Mouse (Mus musculus) intestine, embryonic 16.5 days (tissue): Measurements from ENCODE around the gene Srprb. TPM values are rescaled to one million over a fixed set of nuclear protein-coding genes. Genes with fewer than 3 reads are reported as not detected.

Experiments
- ATAC-seq: fragments of 200-750 bp; cut with Nextera tagmentation; 2 replicates; pipeline ENCODE4 v1.8.0; 2017; ENCODE audit warnings: moderate TSS enrichment, moderate library complexity
- H3K27ac ChIP-seq: fragments of 300-500 bp; sonication (generic); 2 replicates; pipeline ENCODE4 v1.5.1; 2014; ENCODE audit warnings: mild to moderate bottlenecking, low read length
- H3K27me3 ChIP-seq: fragments of 300-500 bp; sonication (generic); replicated peaks from 2 replicates; pipeline ENCODE4 v1.6.1; 2014; ENCODE audit warnings: low read length, control low read depth, mixed read lengths; ENCODE audit not compliant: control insufficient read depth, insufficient read depth
- H3K36me3 ChIP-seq: fragments of 300-500 bp; sonication (generic); 2 replicates; pipeline ENCODE4 v1.6.1; 2014; ENCODE audit warnings: low read length, control low read depth; ENCODE audit not compliant: control insufficient read depth, insufficient read depth
- H3K4me1 ChIP-seq: fragments of 300-500 bp; sonication (generic); 2 replicates; pipeline ENCODE4 v1.6.1; 2014; ENCODE audit warnings: low read length, control low read depth, mixed read lengths; ENCODE audit not compliant: control insufficient read depth, insufficient read depth
- H3K4me2 ChIP-seq: fragments of 300-500 bp; sonication (generic); 2 replicates; pipeline ENCODE4 v1.6.1; 2014; ENCODE audit warnings: low read depth, low read length, control low read depth
- H3K4me3 ChIP-seq: fragments of 300-500 bp; sonication (generic); 2 replicates; pipeline ENCODE4 v1.5.1; 2014; ENCODE audit warnings: mild to moderate bottlenecking, low read length
- H3K9ac ChIP-seq: fragments of 300-500 bp; sonication (generic); 2 replicates; pipeline ENCODE4 v1.6.1; 2014; ENCODE audit warnings: low read depth, low read length
- H3K9me3 ChIP-seq: fragments of 300-500 bp; sonication (generic); 2 replicates; pipeline ENCODE4 v1.6.1; 2016; ENCODE audit warnings: low read length, control low read depth; ENCODE audit not compliant: control insufficient read depth
- WGBS: fragments of 180-500 bp; shearing (Covaris S2); extraction: QIAGEN DNeasy Blood & Tissue Kit; methylation state at CpG from one replicate; pipeline ENCODE4 v1.1.7; 2014; 5-methylcytosine and 5-hydroxymethylcytosine counted together
- polyA plus RNA-seq: library from polyadenylated mRNA; unstranded; fragments of >200 nt; fragmentation: Nextera tagmentation; extraction: Ambion mirVana; gene quantifications from 2 replicates; pipeline ENCODE4 v1.2.1, GENCODE M21; 2015

Gene Srprb
- polyA plus RNA-seq, 1 experiment from 2014 or later: 51.7 TPM

- H3K9me3 ChIP-seq: no peaks in the 10 kb centered on the region
- 62% methylated on average over 4 of the region's 4 CpGs for WGBS
These were observed 17.1 kb downstream of the Srprb start for GRCm38 (mm10) chr9:103184855-103185254.

GRCm38 (mm10) chr9:103181886-103182285 is 20.1 kb downstream of the Srprb start:
- Histone ChIP-seq H3K27ac (no peak overlapping the region), H3K4me2 (no peak overlapping the region), H3K4me3 (no peak overlapping the region), H3K9ac (no peak overlapping the region), H3K36me3 (no peaks in the 10 kb centered on the region), H3K27me3 (no peaks in the 10 kb centered on the region), H3K4me1 (peaks cover 8% of the 10 kb centered on the region; the same call in 1 of the 2 replicates), H3K9me3 (no peaks in the 10 kb centered on the region)
- 89% methylated on average over 8 of the region's 8 CpGs for WGBS
- no peak for ATAC-seq

More at GRCm38 (mm10) chr9:103184855-103185254, 17.1 kb downstream of the Srprb start:
- no peak for ATAC-seq
- H3K36me3 ChIP-seq: peaks cover 7% of the 10 kb centered on the region; the same call in 1 of the 2 replicates
- no peak overlapping the region for H3K27ac ChIP-seq
- no peaks in the 10 kb centered on the region for H3K27me3 ChIP-seq
- H3K4me1 ChIP-seq: peaks cover 8% of the 10 kb centered on the region; the same call in 1 of the 2 replicates
- no peak overlapping the region for H3K9ac ChIP-seq
- H3K4me2 ChIP-seq: no peak overlapping the region
- H3K4me3 ChIP-seq: no peak overlapping the region

- Histone ChIP-seq H3K9me3 (no peaks in the 10 kb centered on the region), H3K4me3 (peak overlapping the region; percentile 57), H3K9ac (peak overlapping the region; percentile 71), H3K4me2 (peak overlapping the region; percentile 79), H3K27ac (peak overlapping the region; percentile 54), H3K4me1 (peaks cover 8% of the 10 kb centered on the region; the same call in 1 of the 2 replicates), H3K36me3 (no peaks in the 10 kb centered on the region), H3K27me3 (no peaks in the 10 kb centered on the region)
- ATAC-seq: peak; percentile 94
- WGBS: 1% methylated on average over 20 of the region's 20 CpGs
These were observed 21.0 kb downstream of the Srprb start for GRCm38 (mm10) chr9:103180807-103181565.

- ATAC-seq: peak; percentile 41
- Histone ChIP-seq H3K27me3 (no peaks in the 10 kb centered on the region), H3K4me3 (peak overlapping the region; percentile 57), H3K27ac (no peak overlapping the region), H3K4me1 (peaks cover 8% of the 10 kb centered on the region; the same call in 1 of the 2 replicates), H3K4me2 (peak overlapping the region; percentile 79), H3K9ac (peak overlapping the region; percentile 71), H3K36me3 (no peaks in the 10 kb centered on the region), H3K9me3 (no peaks in the 10 kb centered on the region)
- 50% methylated on average over 3 of the region's 3 CpGs for WGBS
These were observed 21.6 kb downstream of the Srprb start for GRCm38 (mm10) chr9:103180303-103180702.

- 94% methylated on average over 7 of the region's 7 CpGs for WGBS
- H3K9me3 ChIP-seq: no peaks in the 10 kb centered on the region
These were observed 26.2 kb downstream of the Srprb start for GRCm38 (mm10) chr9:103175692-103176091.

GRCm38 (mm10) chr9:103174771-103175519 is 27.0 kb downstream of the Srprb start:
- 53% methylated on average over 6 of the region's 6 CpGs for WGBS
- Histone ChIP-seq H3K27ac (no peak overlapping the region), H3K27me3 (no peaks in the 10 kb centered on the region), H3K36me3 (no peaks in the 10 kb centered on the region), H3K9me3 (no peaks in the 10 kb centered on the region), H3K4me1 (no peaks in the 10 kb centered on the region), H3K4me3 (no peak overlapping the region), H3K9ac (no peak overlapping the region), H3K4me2 (no peak overlapping the region)
- ATAC-seq: peak; percentile 44; the same call in 1 of the 2 replicates

More at GRCm38 (mm10) chr9:103175692-103176091, 26.2 kb downstream of the Srprb start:
- H3K4me3 ChIP-seq: no peak overlapping the region
- ATAC-seq: no peak
- no peak overlapping the region for H3K27ac ChIP-seq
- peaks cover 6% of the 10 kb centered on the region; the same call in 1 of the 2 replicates for H3K4me1 ChIP-seq
- H3K36me3 ChIP-seq: no peaks in the 10 kb centered on the region
- no peak overlapping the region for H3K4me2 ChIP-seq
- no peak overlapping the region for H3K9ac ChIP-seq
- H3K27me3 ChIP-seq: no peaks in the 10 kb centered on the region

GRCm38 (mm10) chr9:103168771-103169170 is 33.2 kb downstream of the Srprb start:
- H3K36me3 ChIP-seq: no peaks in the 10 kb centered on the region
- ATAC-seq: no peak
- no peaks in the 10 kb centered on the region for H3K27me3 ChIP-seq
- H3K4me2 ChIP-seq: no peak overlapping the region
- H3K27ac ChIP-seq: no peak overlapping the region
- no peak overlapping the region for H3K9ac ChIP-seq
- H3K4me1 ChIP-seq: no peaks in the 10 kb centered on the region
- no peaks in the 10 kb centered on the region for H3K9me3 ChIP-seq
- 65% methylated on average over 7 of the region's 7 CpGs for WGBS
- no peak overlapping the region for H3K4me3 ChIP-seq

GRCm38 (mm10) chr9:103168046-103168445 is 33.9 kb downstream of the Srprb start:
- Histone ChIP-seq H3K27me3 (no peaks in the 10 kb centered on the region), H3K9me3 (no peaks in the 10 kb centered on the region)
- 72% methylated on average over 6 of the region's 6 CpGs for WGBS

GRCm38 (mm10) chr9:103163806-103164205 is 38.1 kb downstream of the Srprb start:
- Histone ChIP-seq H3K4me3 (no peak overlapping the region), H3K27ac (no peak overlapping the region), H3K9me3 (no peaks in the 10 kb centered on the region), H3K27me3 (no peaks in the 10 kb centered on the region), H3K9ac (no peak overlapping the region), H3K4me1 (no peaks in the 10 kb centered on the region), H3K36me3 (no peaks in the 10 kb centered on the region), H3K4me2 (no peak overlapping the region)
- no peak for ATAC-seq
- WGBS: 71% methylated on average over 15 of the region's 15 CpGs

More at GRCm38 (mm10) chr9:103168046-103168445, 33.9 kb downstream of the Srprb start:
- no peak overlapping the region for H3K4me2 ChIP-seq
- no peaks in the 10 kb centered on the region for H3K4me1 ChIP-seq
- no peaks in the 10 kb centered on the region for H3K36me3 ChIP-seq
- no peak overlapping the region for H3K4me3 ChIP-seq
- ATAC-seq: peak; percentile 55; the same call in 1 of the 2 replicates
- no peak overlapping the region for H3K9ac ChIP-seq
- no peak overlapping the region for H3K27ac ChIP-seq
